Mouse (Mus musculus) midbrain, embryonic 10.5 days (tissue): ENCODE results near the gene Wdr26. TPM values are rescaled to one million over a fixed set of nuclear protein-coding genes. Genes with fewer than 3 reads are reported as not detected.

Experiments used
- DNase-seq: peaks from one replicate; pipeline ENCODE4 v3.0.0-alpha.2; 2017; ENCODE audit warnings: low spot score
- H3K27ac ChIP-seq: fragments of 300-500 bp; sonication (generic); replicated peaks from 2 replicates; pipeline ENCODE4 v1.5.1; 2016; ENCODE audit warnings: mild to moderate bottlenecking
- H3K27me3 ChIP-seq: fragments of 300-500 bp; sonication (generic); 2 replicates; pipeline ENCODE4 v1.6.1; 2016; ENCODE audit warnings: low read depth, mild to moderate bottlenecking; ENCODE audit not compliant: poor library complexity, severe bottlenecking
- H3K36me3 ChIP-seq: fragments of 300-500 bp; sonication (generic); 2 replicates; pipeline ENCODE4 v1.6.1; 2016; ENCODE audit warnings: mild to moderate bottlenecking, moderate library complexity
- H3K4me1 ChIP-seq: fragments of 300-500 bp; sonication (generic); 2 replicates; pipeline ENCODE4 v1.6.1; 2016
- H3K4me3 ChIP-seq: fragments of 300-500 bp; sonication (generic); 2 replicates; pipeline ENCODE4 v1.5.1; 2016; ENCODE audit warnings: mild to moderate bottlenecking, moderate library complexity
- H3K9me3 ChIP-seq: fragments of 300-500 bp; sonication (generic); replicated peaks from 2 replicates; pipeline ENCODE4 v1.6.1; 2016; ENCODE audit warnings: mild to moderate bottlenecking
- WGBS: fragments of 180-500 bp; shearing (Covaris S2); methylation state at CpG from one replicate; pipeline ENCODE4 v1.1.7; 2016; 5-methylcytosine and 5-hydroxymethylcytosine counted together
- polyA plus RNA-seq: library from polyadenylated mRNA; unstranded; fragments of >200 nt; fragmentation: Nextera tagmentation; extraction: Ambion mirVana; gene quantifications from 2 replicates; pipeline ENCODE4 v1.2.1, GENCODE M21; 2016

The Wdr26 gene
- polyA plus RNA-seq, 1 experiment from 2014 or later, result 29.8 TPM

DNA sequence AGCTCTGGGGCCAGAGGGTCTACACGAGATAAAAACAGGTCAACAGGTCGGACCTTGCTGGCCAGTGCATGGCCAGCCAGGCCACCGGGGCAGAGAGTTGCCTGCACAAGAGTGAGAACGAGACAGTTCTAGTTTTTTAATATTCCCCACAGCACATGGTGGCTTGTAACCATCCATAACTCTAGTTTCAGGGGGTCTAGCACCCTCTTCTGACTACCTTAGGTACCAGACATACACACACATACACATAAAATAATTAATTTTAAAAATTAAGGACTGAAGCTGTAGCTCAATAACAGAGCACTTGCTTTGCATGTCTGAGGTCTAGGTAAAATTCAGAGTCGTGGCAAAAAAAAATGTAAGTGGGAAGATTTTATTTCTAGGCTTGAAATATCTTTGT lies 39.8 kb upstream of the Wdr26 start:
- H3K27me3 ChIP-seq, result peaks cover 10% of the 10 kb centered on the region
- H3K36me3 ChIP-seq, result no peaks in the 10 kb centered on the region
- no peak for DNase-seq
- WGBS, result 79% methylated on average over 5 of the region's 5 CpGs
- no peak overlapping the region for H3K4me3 ChIP-seq
- no peak overlapping the region for H3K27ac ChIP-seq
- H3K4me1 ChIP-seq, result peaks cover 18% of the 10 kb centered on the region
- H3K9me3 ChIP-seq, result no peaks in the 10 kb centered on the region

DNA sequence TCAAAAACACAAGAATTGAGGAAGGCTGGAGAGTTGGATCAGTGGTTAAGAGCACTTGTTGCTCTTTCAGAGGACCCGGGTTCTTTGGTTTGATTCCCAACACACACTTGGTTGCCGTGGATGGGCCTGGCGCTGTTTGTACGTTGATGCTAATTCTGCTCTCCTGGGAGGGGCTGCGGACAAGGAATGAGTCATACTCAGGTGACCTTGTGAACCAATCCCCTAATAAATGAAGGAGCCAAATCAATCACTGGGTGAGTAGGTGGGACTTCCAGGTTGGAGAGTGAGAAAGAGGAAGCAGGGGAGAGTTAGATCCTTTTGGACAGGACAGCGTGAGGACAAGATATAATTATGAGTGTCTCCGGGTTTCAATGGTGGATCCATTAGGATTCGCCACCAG lies 39.2 kb upstream of the Wdr26 start:
- H3K4me3 ChIP-seq, result no peak overlapping the region
- H3K9me3 ChIP-seq, result no peaks in the 10 kb centered on the region
- no peak for DNase-seq
- no peak overlapping the region for H3K27ac ChIP-seq
- H3K36me3 ChIP-seq, result no peaks in the 10 kb centered on the region
- H3K27me3 ChIP-seq, result peaks cover 8% of the 10 kb centered on the region
- 94% methylated on average over 8 of the region's 8 CpGs for WGBS
- H3K4me1 ChIP-seq, result peaks cover 18% of the 10 kb centered on the region

DNA sequence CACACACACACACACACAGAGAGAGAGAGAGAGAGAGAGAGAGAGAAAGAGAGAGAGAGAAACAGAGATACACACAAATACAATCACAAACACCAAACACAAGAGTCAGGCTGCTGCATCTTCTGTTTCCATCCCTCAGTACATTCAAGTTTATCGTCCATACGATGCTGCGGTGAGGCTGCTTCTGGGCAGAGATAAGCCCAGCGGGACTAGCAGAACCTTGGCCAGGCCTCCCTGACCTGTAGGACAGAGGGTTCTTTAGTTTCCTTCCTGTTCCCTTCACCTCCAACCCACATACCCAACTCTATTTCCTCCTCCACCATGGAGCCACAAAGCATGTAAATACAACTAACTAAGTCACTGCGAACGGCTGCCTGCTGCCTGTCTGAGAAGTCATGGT lies 37.7 kb upstream of the Wdr26 start:
- no peaks in the 10 kb centered on the region for H3K9me3 ChIP-seq
- no peaks in the 10 kb centered on the region for H3K36me3 ChIP-seq
- H3K4me3 ChIP-seq, result no peak overlapping the region
- peaks cover 10% of the 10 kb centered on the region; the same call in 1 of the 2 replicates for H3K4me1 ChIP-seq
- 91% methylated on average over 6 of the region's 6 CpGs for WGBS
- no peak for DNase-seq
- H3K27me3 ChIP-seq, result no peaks in the 10 kb centered on the region
- H3K27ac ChIP-seq, result no peak overlapping the region

DNA sequence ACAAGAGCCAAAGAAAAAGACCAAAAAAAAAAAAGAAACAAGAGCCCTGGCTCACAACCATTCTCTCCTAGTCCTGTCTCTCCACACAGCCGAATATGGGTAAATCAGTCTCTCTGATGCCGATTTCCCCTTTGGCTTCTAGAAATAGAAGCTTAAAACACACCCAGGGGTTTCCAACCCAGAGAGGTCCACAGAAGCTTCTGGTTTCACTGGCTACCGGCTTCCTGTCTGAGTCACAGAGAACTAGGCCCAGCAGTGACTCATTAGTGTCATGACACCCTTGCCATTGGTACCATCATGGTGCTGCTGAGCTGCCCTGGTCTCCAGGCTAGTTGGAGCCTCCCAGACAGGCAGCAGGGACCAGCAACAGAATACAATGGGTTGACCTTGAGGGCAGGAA lies 35.4 kb upstream of the Wdr26 start:
- H3K36me3 ChIP-seq, result no peaks in the 10 kb centered on the region

DNA sequence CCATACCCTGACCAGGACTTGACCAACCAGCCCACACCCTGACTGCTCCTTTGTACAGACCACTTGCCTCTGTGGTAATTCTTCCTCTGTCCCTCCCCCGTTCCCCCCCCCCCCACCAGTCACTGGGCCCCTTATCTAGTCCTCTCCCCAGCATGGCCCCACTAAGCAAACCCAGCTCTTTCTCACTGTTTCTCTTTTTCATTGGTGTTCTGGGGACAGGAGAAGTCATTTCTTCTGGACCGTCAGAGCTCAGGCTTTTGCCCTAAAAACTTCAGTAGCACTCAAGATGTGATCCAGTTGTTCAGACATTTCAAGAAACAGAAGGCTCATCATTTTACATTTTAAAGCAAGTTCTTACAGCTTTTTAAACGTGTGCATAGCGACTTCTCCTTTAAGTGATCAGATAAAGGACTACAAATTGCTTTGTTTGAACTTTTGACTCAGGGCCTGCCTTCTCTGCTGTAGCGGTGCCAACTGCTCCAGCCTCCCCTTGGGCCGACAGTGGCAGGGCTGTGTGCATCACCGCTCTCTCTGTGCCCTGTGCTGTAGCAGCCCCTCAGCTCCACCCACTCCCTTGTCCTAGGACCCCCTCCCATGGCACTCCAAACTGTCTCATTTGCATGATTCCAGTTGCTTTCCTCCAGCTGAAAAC lies 34.8 kb upstream of the Wdr26 start:
- no peak overlapping the region for H3K4me3 ChIP-seq
- no peak for DNase-seq
- H3K36me3 ChIP-seq, result no peaks in the 10 kb centered on the region
- no peaks in the 10 kb centered on the region for H3K27me3 ChIP-seq
- 57% methylated on average over 7 of the region's 7 CpGs for WGBS
- peaks cover 6% of the 10 kb centered on the region; the same call in 1 of the 2 replicates for H3K4me1 ChIP-seq
- no peaks in the 10 kb centered on the region for H3K9me3 ChIP-seq
- peak overlapping the region; percentile 52 for H3K27ac ChIP-seq

More for the DNA sequence above, 35.4 kb upstream of the Wdr26 start:
- no peak for DNase-seq
- WGBS, result 89% methylated on average over 3 of the region's 3 CpGs
- Histone ChIP-seq H3K9me3 (no peaks in the 10 kb centered on the region), H3K4me1 (peaks cover 6% of the 10 kb centered on the region; the same call in 1 of the 2 replicates), H3K4me3 (no peak overlapping the region), H3K27ac (no peak overlapping the region), H3K27me3 (no peaks in the 10 kb centered on the region)

DNA sequence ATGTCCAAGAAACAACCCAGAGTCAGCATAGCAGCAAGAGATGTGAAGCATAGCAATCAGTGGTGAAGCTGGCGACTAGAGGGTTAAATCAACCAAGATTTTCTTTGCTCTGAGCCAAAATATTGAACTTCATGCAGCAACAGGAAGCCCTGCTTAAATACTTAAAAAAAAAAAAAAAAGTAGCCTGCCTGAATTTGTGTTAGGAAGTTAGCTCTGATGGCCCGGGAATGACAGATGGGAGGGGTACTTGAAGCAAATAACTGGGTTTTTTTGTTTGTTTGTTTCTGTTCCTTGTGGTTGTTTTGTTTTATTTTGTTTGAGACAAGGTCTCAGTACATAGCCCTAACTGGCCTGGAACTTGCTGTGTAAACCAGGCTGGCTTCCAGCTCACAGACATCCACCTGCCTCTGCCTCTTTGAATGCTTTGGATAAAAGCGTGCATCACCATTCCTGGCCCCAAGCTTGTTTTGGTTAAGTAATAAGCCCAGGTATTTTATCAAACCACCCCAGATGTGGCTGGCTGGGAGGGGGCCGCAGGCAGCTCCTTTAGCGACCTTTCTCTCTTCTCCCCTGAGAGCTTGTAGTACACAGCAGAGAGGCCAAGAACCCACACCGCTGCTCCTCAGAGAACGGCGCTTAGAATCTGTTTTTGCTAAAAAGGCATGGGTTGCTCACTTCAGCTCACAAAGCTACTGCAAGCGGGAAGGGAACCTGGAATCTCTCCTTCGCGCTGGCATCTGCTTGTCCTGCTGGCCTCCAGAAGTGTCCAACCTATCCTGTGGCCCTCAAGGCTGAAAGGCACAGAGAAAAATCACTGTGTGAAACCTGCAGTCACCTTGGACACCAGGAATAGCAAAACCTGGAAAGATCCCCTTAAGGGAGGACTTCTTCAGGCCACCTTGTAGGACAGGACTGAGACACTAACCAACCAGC lies 34.0 kb upstream of the Wdr26 start:
- Histone ChIP-seq H3K27me3 (no peaks in the 10 kb centered on the region), H3K9me3 (no peaks in the 10 kb centered on the region), H3K4me1 (peaks cover 6% of the 10 kb centered on the region; the same call in 1 of the 2 replicates), H3K27ac (peak overlapping the region; percentile 52), H3K36me3 (no peaks in the 10 kb centered on the region), H3K4me3 (no peak overlapping the region)
- 83% methylated on average over 11 of the region's 11 CpGs for WGBS
- no peak for DNase-seq

DNA sequence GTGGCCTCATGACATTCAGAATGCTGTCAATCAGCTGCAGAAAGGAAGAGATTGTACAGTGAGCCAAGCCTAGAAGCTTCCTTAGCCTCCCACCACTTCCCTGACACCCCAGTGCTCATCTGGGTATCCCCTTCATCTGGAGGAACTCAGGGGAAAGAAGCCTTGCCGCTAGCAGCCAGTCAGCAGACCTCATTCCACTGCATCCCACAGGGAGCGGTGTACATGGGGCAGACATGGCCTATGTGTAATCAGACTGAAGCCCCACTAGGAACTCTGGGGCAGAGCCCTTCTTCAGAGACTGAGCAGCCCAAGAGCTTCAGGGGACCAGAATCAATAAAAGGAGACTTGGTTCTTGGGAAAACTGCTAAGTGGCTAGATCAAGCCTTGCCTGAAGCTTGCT lies 33.3 kb upstream of the Wdr26 start:
- Histone ChIP-seq H3K4me1 (peaks cover 6% of the 10 kb centered on the region; the same call in 1 of the 2 replicates), H3K9me3 (no peaks in the 10 kb centered on the region), H3K27me3 (no peaks in the 10 kb centered on the region), H3K27ac (no peak overlapping the region), H3K4me3 (no peak overlapping the region), H3K36me3 (no peaks in the 10 kb centered on the region)
- WGBS, result 88% methylated on average over 2 of the region's 2 CpGs
- no peak for DNase-seq

DNA sequence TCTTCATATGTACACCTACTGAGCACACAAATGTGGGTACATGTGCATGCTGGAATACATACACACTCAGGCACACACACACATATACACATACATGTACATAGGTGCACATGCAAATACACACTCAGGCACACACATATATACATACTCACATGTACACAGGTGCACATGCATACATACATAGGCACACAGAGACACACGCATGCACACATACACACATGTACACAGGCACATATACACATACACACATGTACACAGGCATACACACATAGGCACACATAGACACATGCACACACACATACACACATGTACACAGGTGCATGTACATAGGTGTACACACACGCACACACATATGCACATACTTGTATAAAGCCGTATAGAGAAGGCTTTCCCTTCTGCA lies 29.4 kb upstream of the Wdr26 start:
- H3K4me1 ChIP-seq, result peaks cover 2% of the 10 kb centered on the region; the same call in 1 of the 2 replicates
- H3K36me3 ChIP-seq, result no peaks in the 10 kb centered on the region
- 98% methylated on average over 3 of the region's 3 CpGs for WGBS
- H3K27ac ChIP-seq, result no peak overlapping the region
- H3K4me3 ChIP-seq, result no peak overlapping the region
- no peak for DNase-seq
- no peaks in the 10 kb centered on the region for H3K9me3 ChIP-seq
- no peaks in the 10 kb centered on the region for H3K27me3 ChIP-seq

DNA sequence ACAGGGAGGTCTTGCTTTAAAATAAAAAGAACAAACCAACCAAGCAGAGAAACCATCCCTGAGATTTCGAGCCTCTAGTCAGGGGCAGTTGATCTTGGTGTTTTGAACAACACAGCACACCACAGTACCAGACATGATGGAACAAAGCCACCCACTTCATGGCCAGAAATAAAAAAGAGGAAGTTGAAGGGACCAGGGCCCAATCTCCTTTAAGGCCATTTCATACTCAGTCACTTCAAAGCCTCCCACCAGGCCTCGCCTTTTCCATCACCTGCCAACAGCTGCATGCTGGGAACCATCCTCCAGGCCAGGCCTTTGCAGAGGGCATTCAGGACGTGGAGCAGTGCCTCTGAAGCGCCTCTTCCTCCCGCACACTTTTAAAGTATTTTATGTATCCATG lies 25.5 kb upstream of the Wdr26 start:
- no peak overlapping the region for H3K4me3 ChIP-seq
- WGBS, result 72% methylated on average over 5 of the region's 5 CpGs
- H3K27ac ChIP-seq, result no peak overlapping the region
- no peak for DNase-seq
- H3K9me3 ChIP-seq, result no peaks in the 10 kb centered on the region
- H3K27me3 ChIP-seq, result no peaks in the 10 kb centered on the region
- peaks cover 6% of the 10 kb centered on the region for H3K4me1 ChIP-seq
- no peaks in the 10 kb centered on the region for H3K36me3 ChIP-seq

DNA sequence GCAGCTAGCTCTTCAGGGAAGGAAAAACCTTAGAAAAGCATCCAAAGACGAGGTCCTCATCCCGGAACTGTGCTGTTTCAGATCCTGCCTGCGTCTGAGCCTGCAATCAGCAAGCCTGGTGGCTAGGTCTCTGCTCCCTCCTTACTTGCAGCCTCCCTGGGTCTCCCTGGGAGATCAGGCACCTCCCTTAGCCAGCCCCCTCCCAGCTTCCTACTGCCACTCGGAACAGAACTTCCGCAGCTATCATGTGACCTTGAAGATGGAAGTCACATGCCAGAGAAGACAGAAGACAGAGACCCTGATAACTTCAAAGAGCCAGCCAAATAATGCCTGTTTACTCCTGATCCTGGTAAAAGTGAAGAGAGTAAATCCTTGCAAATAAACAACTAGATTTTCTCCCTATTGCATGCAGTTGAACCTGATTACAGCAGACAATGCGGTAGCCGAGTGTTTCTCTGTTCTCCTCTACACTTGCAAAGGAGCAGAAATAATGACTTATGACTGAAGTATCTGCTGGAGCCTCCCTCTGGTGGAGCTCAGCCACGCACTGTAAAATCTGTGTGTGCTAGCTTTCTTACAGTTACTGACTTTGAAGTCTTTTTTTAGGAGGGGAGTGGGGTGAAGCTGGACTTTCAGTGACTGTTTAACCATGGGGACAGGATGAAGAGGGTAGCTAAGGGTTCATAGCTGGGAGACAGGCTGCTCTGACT lies 22.7 kb upstream of the Wdr26 start:
- peaks cover 23% of the 10 kb centered on the region for H3K4me1 ChIP-seq
- H3K9me3 ChIP-seq, result no peaks in the 10 kb centered on the region
- H3K27me3 ChIP-seq, result no peaks in the 10 kb centered on the region
- H3K4me3 ChIP-seq, result no peak overlapping the region
- WGBS, result 60% methylated on average over 8 of the region's 8 CpGs
- H3K27ac ChIP-seq, result no peak overlapping the region
- no peak for DNase-seq
- no peaks in the 10 kb centered on the region for H3K36me3 ChIP-seq

DNA sequence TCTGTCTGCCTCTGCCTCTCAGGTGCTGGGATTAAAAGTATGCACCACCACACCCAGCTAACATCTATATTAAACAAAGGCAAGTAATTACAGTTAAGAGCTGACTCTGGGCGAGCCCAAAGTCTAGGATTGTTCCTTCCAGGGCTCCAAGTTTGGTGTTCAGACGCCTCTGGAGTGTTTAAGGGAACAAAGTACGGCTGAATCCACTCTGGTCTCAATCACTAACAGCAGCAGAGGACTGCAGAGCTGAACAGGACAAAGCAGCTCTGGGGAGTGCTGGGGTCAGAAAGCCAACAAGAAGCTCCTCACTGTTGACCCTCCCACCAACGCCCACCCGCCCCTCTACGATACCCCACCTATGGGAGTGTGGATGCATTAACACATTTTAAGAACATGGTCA lies 21.9 kb upstream of the Wdr26 start:
- WGBS, result 88% methylated on average over 6 of the region's 6 CpGs
- Histone ChIP-seq H3K27me3 (no peaks in the 10 kb centered on the region), H3K27ac (no peak overlapping the region), H3K9me3 (no peaks in the 10 kb centered on the region), H3K4me1 (peaks cover 23% of the 10 kb centered on the region), H3K4me3 (no peak overlapping the region), H3K36me3 (no peaks in the 10 kb centered on the region)
- DNase-seq, result no peak

DNA sequence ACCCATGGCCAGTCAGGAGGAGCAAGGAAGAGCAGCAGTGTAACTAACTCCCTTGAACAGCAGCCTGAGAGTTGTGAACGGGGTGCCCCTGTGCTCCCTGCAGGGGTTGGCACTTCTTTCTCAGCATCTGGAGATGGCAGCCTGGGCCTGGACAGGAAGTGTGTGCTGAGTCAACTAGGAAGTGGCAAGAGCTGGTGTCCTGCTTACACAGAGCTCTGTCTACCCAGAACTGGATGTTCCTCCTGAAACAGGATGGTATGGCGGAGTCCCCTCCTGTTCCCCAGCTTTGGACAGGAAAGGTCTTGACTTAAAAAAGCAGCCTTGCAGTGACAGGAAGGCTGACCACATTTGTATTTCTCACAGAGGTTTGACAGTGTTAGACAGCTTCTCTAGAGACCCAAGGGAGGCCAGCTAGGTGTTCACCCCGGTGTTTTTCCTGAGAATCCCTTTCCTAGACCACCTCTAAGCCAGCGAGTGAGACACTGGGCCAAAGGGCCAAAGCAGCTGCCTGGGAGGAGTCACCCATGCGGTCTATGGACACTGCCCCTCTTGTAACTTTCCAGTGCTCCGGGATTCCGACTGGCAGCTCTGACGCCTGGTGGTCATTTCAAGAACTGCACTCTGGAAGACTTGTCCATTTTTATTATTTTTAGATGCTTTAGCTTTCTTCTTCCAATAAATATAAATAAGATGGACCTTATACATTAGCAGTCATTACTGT lies 20.7 kb upstream of the Wdr26 start:
- H3K4me3 ChIP-seq, result no peak overlapping the region
- H3K4me1 ChIP-seq, result peaks cover 27% of the 10 kb centered on the region
- H3K27me3 ChIP-seq, result no peaks in the 10 kb centered on the region
- H3K9me3 ChIP-seq, result no peaks in the 10 kb centered on the region
- peak overlapping the region; percentile 59 for H3K27ac ChIP-seq
- WGBS, result 25% methylated on average over 8 of the region's 8 CpGs
- DNase-seq, result peak; percentile 71
- no peaks in the 10 kb centered on the region for H3K36me3 ChIP-seq
